8 mouse cellular contexts compared by ENCODE assay signal in genomic region chr2:156112080-156112423, GRCm38 (mm10). TPM values are rescaled to one million over a fixed set of nuclear protein-coding genes. Genes with fewer than 3 reads are reported as not detected.
DNase-seq lines count a peak whose midpoint lies in the region; ATAC-seq and TF ChIP-seq lines count a peak whose summit lies in the region.
"Not testable (repeated sequence)": the region's sequence is repeated elsewhere in the genome, so short reads cannot be mapped to it uniquely, and the experiment has no call there.

No protein-coding gene starts in this region.

- H3ac ChIP-seq in myocyte (ENCODE audit: control insufficient read depth, insufficient read length): peak overlapping the region; percentile 42

- not testable (repeated sequence) for H3K36me3 ChIP-seq in forebrain, embryonic 11.5 days (ENCODE audit: control insufficient read depth, insufficient read depth, low read length); heart, embryonic 14.5 days (ENCODE audit: control insufficient read depth, insufficient read depth, low read length); intestine, embryonic 15.5 days; limb, embryonic 13.5 days; lung, embryonic 15.5 days; myocyte (ENCODE audit: control insufficient read depth, insufficient read depth); testis, adult 2 months (ENCODE audit: control insufficient read depth, insufficient read depth, low read length)

- not testable (repeated sequence) for TF ChIP-seq POLR2A in bone marrow macrophage, adult 2 months (IDR thresholded peaks at IDR 0.05; ENCODE audit: borderline replicate concordance, low read depth, low read length); myocyte (IDR thresholded peaks at IDR 0.05; ENCODE audit: insufficient read length, low read depth); testis, adult 2 months (IDR thresholded peaks at IDR 0.05; ENCODE audit: control insufficient read depth, low read depth, low read length)

- DNase-seq in forebrain, embryonic 11.5 days (ENCODE audit: low spot score): not testable (repeated sequence)

- H3K4me1 ChIP-seq in bone marrow macrophage, adult 2 months (ENCODE audit: control insufficient read depth, insufficient read depth, low read length); forebrain, embryonic 11.5 days (replicated peaks; ENCODE audit: control insufficient read depth, insufficient read depth, low read length); intestine, embryonic 15.5 days (replicated peaks); limb, embryonic 13.5 days; testis, adult 2 months (ENCODE audit: control insufficient read depth, insufficient read depth, low read length): not testable (repeated sequence)
- H3K4me1 ChIP-seq in heart, embryonic 14.5 days (ENCODE audit: control insufficient read depth in 2 of 2, insufficient read depth in 2 of 2, low read length in 2 of 2): peaks cover 2 to 16% of the 10 kb centered on the region in 2 experiments; a peak in 3 of 4 replicates
- peaks cover 10% of the 10 kb centered on the region for H3K4me1 ChIP-seq in lung, embryonic 15.5 days

- ATAC-seq in forebrain, embryonic 11.5 days (replicated peaks; ENCODE audit: low FRiP score); heart, embryonic 14.5 days (ENCODE audit: insufficient number of reproducible peaks, insufficient read depth, low FRiP score, low read depth); limb, embryonic 13.5 days (ENCODE audit: low FRiP score, low read depth); lung, embryonic 15.5 days (ENCODE audit: borderline replicate concordance, extremely low read depth, low FRiP score, low TSS enrichment): not testable (repeated sequence)
- ATAC-seq in intestine, embryonic 15.5 days: peak; percentile 1; the same call in 1 of the 2 replicates

- TF ChIP-seq CTCF in bone marrow macrophage, adult 2 months (IDR thresholded peaks at IDR 0.05; ENCODE audit: low read depth, low read length); testis, adult 2 months (IDR thresholded peaks at IDR 0.05; ENCODE audit: control insufficient read depth, insufficient read depth, insufficient replicate concordance, low read depth, low read length): not testable (repeated sequence)

- H3K4me3 ChIP-seq in bone marrow macrophage, adult 2 months (ENCODE audit: insufficient read depth, low read length): peak overlapping the region; percentile 71
- peak overlapping the region; percentile 85 for H3K4me3 ChIP-seq in forebrain, embryonic 11.5 days (ENCODE audit: low read depth, low read length)
- peak overlapping the region; percentile 80 to 93 for H3K4me3 ChIP-seq in heart, embryonic 14.5 days (ENCODE audit: control insufficient read depth in 1 of 2, insufficient read depth in 1 of 2, low read depth in 1 of 2, low read length in 2 of 2)
- peak overlapping the region; percentile 90 for H3K4me3 ChIP-seq in intestine, embryonic 15.5 days (replicated peaks)
- peak overlapping the region; percentile 95 for H3K4me3 ChIP-seq in limb, embryonic 13.5 days
- H3K4me3 ChIP-seq in lung, embryonic 15.5 days: peak overlapping the region; percentile 82
- H3K4me3 ChIP-seq in myocyte: peak overlapping the region; percentile 92
- H3K4me3 ChIP-seq in testis, adult 2 months (ENCODE audit: control insufficient read depth, low read depth, low read length): peak overlapping the region; percentile 90

- H3K27ac ChIP-seq in bone marrow macrophage, adult 2 months (ENCODE audit: insufficient read depth, low read depth, low read length): 0 out of 2 replicates have a peak overlapping the region, but pooled peaks have one; percentile 2
- H3K27ac ChIP-seq in forebrain, embryonic 11.5 days (ENCODE audit: low read depth, low read length); testis, adult 2 months (ENCODE audit: control insufficient read depth, insufficient read depth, low read depth, low read length): not testable (repeated sequence)
- H3K27ac ChIP-seq in heart, embryonic 14.5 days (replicated peaks in 1 of 2; ENCODE audit: control insufficient read depth in 1 of 2, insufficient read depth in 1 of 2, low read depth in 2 of 2, low read length in 2 of 2): peak overlapping the region; percentile 66 to 90
- H3K27ac ChIP-seq in intestine, embryonic 15.5 days: 0 out of 2 replicates have a peak overlapping the region, but pooled peaks have one; percentile 90
- H3K27ac ChIP-seq in limb, embryonic 13.5 days: peak overlapping the region; percentile 92
- H3K27ac ChIP-seq in lung, embryonic 15.5 days: peak overlapping the region; percentile 92

- peak overlapping the region; percentile 98; the same call in 1 of the 2 replicates for H3K9ac ChIP-seq in forebrain, embryonic 11.5 days (ENCODE audit: low read length)
- peak overlapping the region; percentile 93 for H3K9ac ChIP-seq in heart, embryonic 14.5 days (ENCODE audit: low read length)
- peak overlapping the region; percentile 99 for H3K9ac ChIP-seq in intestine, embryonic 15.5 days
- H3K9ac ChIP-seq in limb, embryonic 13.5 days: peak overlapping the region; percentile 97
- H3K9ac ChIP-seq in lung, embryonic 15.5 days: peak overlapping the region; percentile 92

- H3K9me3 ChIP-seq in forebrain, embryonic 11.5 days (ENCODE audit: control insufficient read depth, low read length); heart, embryonic 14.5 days (ENCODE audit: control insufficient read depth, low read length); intestine, embryonic 15.5 days; limb, embryonic 13.5 days; lung, embryonic 15.5 days: not testable (repeated sequence)

- 32% methylated on average over 5 of the region's 5 CpGs for WGBS in forebrain, embryonic 11.5 days
- WGBS in heart, embryonic 14.5 days: 21% methylated on average over 5 of the region's 5 CpGs
- WGBS in intestine, embryonic 15.5 days: 26% methylated on average over 5 of the region's 5 CpGs
- 27% methylated on average over 5 of the region's 5 CpGs for WGBS in limb, embryonic 13.5 days
- WGBS in lung, embryonic 15.5 days: 17% methylated on average over 5 of the region's 5 CpGs

- H3K4me2 ChIP-seq in forebrain, embryonic 11.5 days (ENCODE audit: low read depth, low read length, severe bottlenecking): peak overlapping the region; percentile 39
- H3K4me2 ChIP-seq in heart, embryonic 14.5 days (ENCODE audit: low read length): peak overlapping the region; percentile 64
- H3K4me2 ChIP-seq in intestine, embryonic 15.5 days (replicated peaks): peak overlapping the region; percentile 55
- H3K4me2 ChIP-seq in limb, embryonic 13.5 days (replicated peaks): peak overlapping the region; percentile 69
- H3K4me2 ChIP-seq in lung, embryonic 15.5 days: peak overlapping the region; percentile 55
- H3K4me2 ChIP-seq in myocyte (ENCODE audit: low read depth): peak overlapping the region; percentile 76

- peaks cover 45% of the 10 kb centered on the region for H3K79me2 ChIP-seq in myocyte (ENCODE audit: control insufficient read depth, insufficient read depth)

- not testable (repeated sequence) for H3K27me3 ChIP-seq in forebrain, embryonic 11.5 days (ENCODE audit: control insufficient read depth, insufficient read depth, low read length); heart, embryonic 14.5 days (ENCODE audit: control insufficient read depth, insufficient read depth, low read length); intestine, embryonic 15.5 days (replicated peaks); limb, embryonic 13.5 days; lung, embryonic 15.5 days; myocyte (ENCODE audit: control insufficient read depth, insufficient read depth, insufficient read length); testis, adult 2 months (ENCODE audit: control insufficient read depth, insufficient read depth, low read length)

RNA-seq across cellular contexts. Expression of gene Rbm12, which starts 0.3 kb away (rescaled TPM):
- polyA plus RNA-seq in bone marrow macrophage, adult 2 months (2012; ENCODE audit: insufficient read depth, insufficient read length, missing spikeins): 12.2 and 14.0 TPM in 2 replicates
- 45.7 and 47.6 TPM in 2 replicates for polyA plus RNA-seq in forebrain, embryonic 11.5 days (2014; fragmentation: Nextera tagmentation; extraction: Ambion mirVana)
- polyA plus RNA-seq in heart, embryonic 14.5 days (2014; fragmentation: Nextera tagmentation; extraction: Ambion mirVana): 20.6 and 21.2 TPM in 2 replicates
- polyA plus RNA-seq in intestine, embryonic 15.5 days (2015; fragmentation: Nextera tagmentation; extraction: Ambion mirVana): 17.8 and 25.8 TPM in 2 replicates
- polyA plus RNA-seq in limb, embryonic 13.5 days (2015; fragmentation: Nextera tagmentation; extraction: Ambion mirVana): 28.8 and 36.8 TPM in 2 replicates
- 25.5 and 27.2 TPM in 2 replicates for polyA plus RNA-seq in lung, embryonic 15.5 days (2015; fragmentation: Nextera tagmentation; extraction: Ambion mirVana)
- polyA plus RNA-seq in myocyte (2012; fragmentation: generic; extraction: Trizol): 4.0 TPM
- 8.9 and 12.1 TPM in 2 replicates for polyA plus RNA-seq in testis, adult 2 months (2012; rRNA removed)

RNA-seq across cellular contexts. Expression of gene Cpne1, which starts 0.3 kb away (rescaled TPM):
- polyA plus RNA-seq in bone marrow macrophage, adult 2 months (2012; ENCODE audit: insufficient read depth, insufficient read length, missing spikeins): 36.0 and 40.9 TPM in 2 replicates
- polyA plus RNA-seq in forebrain, embryonic 11.5 days (2014; fragmentation: Nextera tagmentation; extraction: Ambion mirVana): 48.7 and 58.8 TPM in 2 replicates
- 21.8 and 22.1 TPM in 2 replicates for polyA plus RNA-seq in heart, embryonic 14.5 days (2014; fragmentation: Nextera tagmentation; extraction: Ambion mirVana)
- 48.0 and 48.9 TPM in 2 replicates for polyA plus RNA-seq in intestine, embryonic 15.5 days (2015; fragmentation: Nextera tagmentation; extraction: Ambion mirVana)
- polyA plus RNA-seq in limb, embryonic 13.5 days (2015; fragmentation: Nextera tagmentation; extraction: Ambion mirVana): 62.5 and 64.4 TPM in 2 replicates
- 75.2 and 76.2 TPM in 2 replicates for polyA plus RNA-seq in lung, embryonic 15.5 days (2015; fragmentation: Nextera tagmentation; extraction: Ambion mirVana)
- 44.0 TPM for polyA plus RNA-seq in myocyte (2012; fragmentation: generic; extraction: Trizol)
- 16.1 and 22.1 TPM in 2 replicates for polyA plus RNA-seq in testis, adult 2 months (2012; rRNA removed)

RNA-seq across cellular contexts. Expression of gene Gm28036, which starts 14.8 kb away (rescaled TPM):
- polyA plus RNA-seq in bone marrow macrophage, adult 2 months (2012; ENCODE audit: insufficient read depth, insufficient read length, missing spikeins): 9.0 and 12.0 TPM in 2 replicates
- 18.8 and 20.8 TPM in 2 replicates for polyA plus RNA-seq in forebrain, embryonic 11.5 days (2014; fragmentation: Nextera tagmentation; extraction: Ambion mirVana)
- polyA plus RNA-seq in heart, embryonic 14.5 days (2014; fragmentation: Nextera tagmentation; extraction: Ambion mirVana): 7.6 and 9.4 TPM in 2 replicates
- polyA plus RNA-seq in intestine, embryonic 15.5 days (2015; fragmentation: Nextera tagmentation; extraction: Ambion mirVana): 11.8 and 15.7 TPM in 2 replicates
- polyA plus RNA-seq in limb, embryonic 13.5 days (2015; fragmentation: Nextera tagmentation; extraction: Ambion mirVana): 15.4 and 20.3 TPM in 2 replicates
- 15.7 and 21.0 TPM in 2 replicates for polyA plus RNA-seq in lung, embryonic 15.5 days (2015; fragmentation: Nextera tagmentation; extraction: Ambion mirVana)
- polyA plus RNA-seq in myocyte (2012; fragmentation: generic; extraction: Trizol): 10.0 TPM
- 3.8 and 6.9 TPM in 2 replicates for polyA plus RNA-seq in testis, adult 2 months (2012; rRNA removed)

RNA-seq across cellular contexts. Expression of gene Romo1, which starts 31.8 kb away (rescaled TPM):
- polyA plus RNA-seq in bone marrow macrophage, adult 2 months (2012; ENCODE audit: insufficient read depth, insufficient read length, missing spikeins): 115 and 116 TPM in 2 replicates
- 345 and 347 TPM in 2 replicates for polyA plus RNA-seq in forebrain, embryonic 11.5 days (2014; fragmentation: Nextera tagmentation; extraction: Ambion mirVana)
- 463 and 501 TPM in 2 replicates for polyA plus RNA-seq in heart, embryonic 14.5 days (2014; fragmentation: Nextera tagmentation; extraction: Ambion mirVana)
- polyA plus RNA-seq in intestine, embryonic 15.5 days (2015; fragmentation: Nextera tagmentation; extraction: Ambion mirVana): 363 and 370 TPM in 2 replicates
- polyA plus RNA-seq in limb, embryonic 13.5 days (2015; fragmentation: Nextera tagmentation; extraction: Ambion mirVana): 382 and 393 TPM in 2 replicates
- polyA plus RNA-seq in lung, embryonic 15.5 days (2015; fragmentation: Nextera tagmentation; extraction: Ambion mirVana): 340 and 373 TPM in 2 replicates
- 417 TPM for polyA plus RNA-seq in myocyte (2012; fragmentation: generic; extraction: Trizol)
- 79.6 and 105 TPM in 2 replicates for polyA plus RNA-seq in testis, adult 2 months (2012; rRNA removed)

RNA-seq across cellular contexts. Expression of gene Nfs1, which starts 31.9 kb away (rescaled TPM):
- polyA plus RNA-seq in bone marrow macrophage, adult 2 months (2012; ENCODE audit: insufficient read depth, insufficient read length, missing spikeins): 42.4 and 43.4 TPM in 2 replicates
- polyA plus RNA-seq in forebrain, embryonic 11.5 days (2014; fragmentation: Nextera tagmentation; extraction: Ambion mirVana): 37.2 and 38.3 TPM in 2 replicates
- 63.8 and 64.8 TPM in 2 replicates for polyA plus RNA-seq in heart, embryonic 14.5 days (2014; fragmentation: Nextera tagmentation; extraction: Ambion mirVana)
- polyA plus RNA-seq in intestine, embryonic 15.5 days (2015; fragmentation: Nextera tagmentation; extraction: Ambion mirVana): 62.3 and 63.0 TPM in 2 replicates
- 36.1 and 36.6 TPM in 2 replicates for polyA plus RNA-seq in limb, embryonic 13.5 days (2015; fragmentation: Nextera tagmentation; extraction: Ambion mirVana)
- 42.5 TPM in 2 replicates for polyA plus RNA-seq in lung, embryonic 15.5 days (2015; fragmentation: Nextera tagmentation; extraction: Ambion mirVana)
- 42.8 TPM for polyA plus RNA-seq in myocyte (2012; fragmentation: generic; extraction: Trizol)
- polyA plus RNA-seq in testis, adult 2 months (2012; rRNA removed): 42.0 and 42.8 TPM in 2 replicates
